ENCODE assay signal across 6 mouse cellular contexts in genomic region chr12:3521806-3522205, GRCm38 (mm10). TPM values are rescaled to one million over a fixed set of nuclear protein-coding genes. Genes with fewer than 3 reads are reported as not detected.
A peak's percentile ranks its signal among the peaks of the same experiment; 100 is the strongest.
DNase-seq lines count a peak whose midpoint lies in the region; TF ChIP-seq lines count a peak whose summit lies in the region.
"Not testable (repeated sequence)": the region's sequence is repeated elsewhere in the genome, so short reads cannot be mapped to it uniquely, and the experiment has no call there.

No protein-coding gene starts in this region.

- peak; percentile 55 for DNase-seq in cerebellum, adult 11-12 months
- DNase-seq in cerebellum, adult 2 months = peak; percentile 61 to 64
- DNase-seq in cerebellum, adult 9-10 months = peak; percentile 47
- DNase-seq in cerebellum, postnatal 10 days = peak; percentile 25 to 62
- DNase-seq in cerebellum, postnatal 25 days = peak; percentile 51 to 76
- peak; percentile 60 for DNase-seq in heart, adult 11 months

- not testable (repeated sequence) for TF ChIP-seq CTCF in cerebellum, adult 2 months (IDR thresholded peaks at IDR 0.05; ENCODE audit: borderline replicate concordance, insufficient read depth, low read depth, low read length)

- H3K4me1 ChIP-seq in cerebellum, adult 2 months (ENCODE audit: control insufficient read depth, insufficient read depth, low read length) = not testable (repeated sequence)

- not testable (repeated sequence) for TF ChIP-seq POLR2A in cerebellum, adult 2 months (IDR thresholded peaks at IDR 0.05; ENCODE audit: borderline replicate concordance, insufficient read depth, low read length)

- H3K4me3 ChIP-seq in cerebellum, adult 2 months (replicated peaks; ENCODE audit: insufficient read depth, low read depth, low read length) = not testable (repeated sequence)

- H3K27ac ChIP-seq in cerebellum, adult 2 months (ENCODE audit: insufficient read depth, low read length) = not testable (repeated sequence)

- H3K27me3 ChIP-seq in cerebellum, adult 2 months (ENCODE audit: control insufficient read depth, insufficient read depth, low read length) = not testable (repeated sequence)

- WGBS in cerebellum, adult 2 months = 67% methylated on average over 8 of the region's 8 CpGs

RNA-seq across cellular contexts. Expression of gene Dtnb, which starts 50.4 kb away (rescaled TPM):
- polyA plus RNA-seq in cerebellum, adult 2 months (2012; rRNA removed) = 86.6 and 91.3 TPM in 2 replicates
